Mouse (Mus musculus) C2C12 (cell line): ENCODE data around the gene Cnmd. TPM values are rescaled to one million over a fixed set of nuclear protein-coding genes. Genes with fewer than 3 reads are reported as not detected.

Experiments
- H3K27me3 ChIP-seq: one replicate; pipeline ENCODE4 v1.6.1; 2011; ENCODE audit not compliant: control insufficient read depth, insufficient read depth, insufficient read length
- H3K36me3 ChIP-seq: one replicate; pipeline ENCODE4 v1.6.1; 2011; ENCODE audit not compliant: control insufficient read depth, insufficient read depth
- H3K4me3 ChIP-seq: one replicate; pipeline ENCODE4 v1.5.1; 2011; ENCODE audit warnings: mild to moderate bottlenecking, control low read depth; ENCODE audit not compliant: poor library complexity, insufficient read depth, severe bottlenecking
- H3K79me2 ChIP-seq: one replicate; pipeline ENCODE4 v1.6.1; 2011; ENCODE audit not compliant: control insufficient read depth, insufficient read depth
- H3K79me3 ChIP-seq: one replicate; pipeline ENCODE4 v1.6.1; 2011; ENCODE audit warnings: low read depth, control low read depth
- H3ac ChIP-seq: one replicate; pipeline ENCODE3; 2011; ENCODE audit warnings: low read depth; ENCODE audit not compliant: control insufficient read depth, insufficient read length
- CEBPB ChIP-seq: IDR thresholded peaks from one replicate; pipeline ENCODE4 v1.6.1; 2011; ENCODE audit warnings: low read depth, mild to moderate bottlenecking, control low read depth, moderate library complexity
- CTCF ChIP-seq: IDR thresholded peaks from one replicate; pipeline ENCODE4 v1.5.1; 2011; ENCODE audit not compliant: control insufficient read depth, insufficient read depth, insufficient read length
- FOSL1 ChIP-seq: IDR thresholded peaks from one replicate; pipeline ENCODE4 v1.8.0; 2011; ENCODE audit warnings: mild to moderate bottlenecking, low read length; ENCODE audit not compliant: poor library complexity, insufficient read depth, severe bottlenecking
- MAX ChIP-seq: IDR thresholded peaks from one replicate; pipeline ENCODE4 v1.6.1; 2011; ENCODE audit warnings: mild to moderate bottlenecking, control low read depth
- MYOD1 ChIP-seq: IDR thresholded peaks from one replicate; pipeline ENCODE4 v1.6.1; 2011; ENCODE audit warnings: low read depth; ENCODE audit not compliant: control insufficient read depth, insufficient read length
- MYOG ChIP-seq: IDR thresholded peaks from one replicate; pipeline ENCODE4 v1.6.1; 2011; ENCODE audit not compliant: control insufficient read depth, insufficient read length; ENCODE audit errors: extremely low read depth
- USF1 ChIP-seq: IDR thresholded peaks from one replicate; pipeline ENCODE4 v1.6.1; 2011; ENCODE audit warnings: low read depth, mild to moderate bottlenecking, control low read depth, moderate library complexity
- long read RNA-seq, 2 experiments: library from polyadenylated mRNA; unstranded; transcript quantifications; one replicate each; pipeline ENCODE4 v2.0.0; 2019 to 2020
- polyA plus RNA-seq: library from polyadenylated mRNA; unstranded; fragments of >200 nt; fragmentation: generic; extraction: Trizol; gene quantifications from one replicate; pipeline ENCODE4 v1.2.1, GENCODE M21; 2012; ENCODE audit warnings: missing spikeins

Cnmd gene
- not detected for polyA plus RNA-seq
- long read RNA-seq, experiment 1: 0 reads
- long read RNA-seq, experiment 2: 0 reads

GRCm38 (mm10) chr14:79662001-79662400 is at the start of gene Cnmd:
Gene Cnmd, minus strand, starts transcription at chr14:79662170.
- Histone ChIP-seq H3K4me3 (no peak within 1 kb of the TSS), H3ac (no peak within 1 kb of the TSS), H3K36me3 (no peaks in the 10 kb centered on the region), H3K79me3 (no peaks in the 10 kb centered on the region), H3K79me2 (no peaks in the 10 kb centered on the region), H3K27me3 (peaks cover 18% of the 10 kb centered on the region)
- TF ChIP-seq MAX: no peak
- no peak for TF ChIP-seq MYOD1
- no peak for TF ChIP-seq USF1
- no peak for TF ChIP-seq CEBPB

- H3K79me3 ChIP-seq: no peaks in the 10 kb centered on the region
- no peaks in the 10 kb centered on the region for H3K79me2 ChIP-seq
- H3K36me3 ChIP-seq: no peaks in the 10 kb centered on the region
- TF ChIP-seq MYOD1 (no peak), CEBPB (no peak), MAX (no peak), CTCF (no peak), USF1 (no peak), MYOG (no peak), FOSL1 (no peak)
- no peak overlapping the region for H3ac ChIP-seq
- H3K4me3 ChIP-seq: no peak overlapping the region
- no peaks in the 10 kb centered on the region for H3K27me3 ChIP-seq
Observed at GRCm38 (mm10) chr14:79711301-79711700, 49.3 kb upstream of the Cnmd start.

GRCm38 (mm10) chr14:79703523-79704172 is 41.7 kb upstream of the Cnmd start:
- H3K79me3 ChIP-seq: no peaks in the 10 kb centered on the region
- no peak overlapping the region for H3ac ChIP-seq
- no peak overlapping the region for H3K4me3 ChIP-seq
- peaks cover 23% of the 10 kb centered on the region for H3K27me3 ChIP-seq
- no peaks in the 10 kb centered on the region for H3K36me3 ChIP-seq
- TF ChIP-seq CTCF (no peak), FOSL1 (no peak), MYOG (no peak), MAX (no peak), MYOD1 (no peak), CEBPB (no peak), USF1 (no peak)
- no peaks in the 10 kb centered on the region for H3K79me2 ChIP-seq

GRCm38 (mm10) chr14:79701606-79702005 is 39.6 kb upstream of the Cnmd start:
- H3K4me3 ChIP-seq: no peak overlapping the region
- H3K79me3 ChIP-seq: no peaks in the 10 kb centered on the region
- TF ChIP-seq MYOD1: no peak
- no peak for TF ChIP-seq USF1
- no peak for TF ChIP-seq CEBPB
- TF ChIP-seq CTCF: no peak
- no peaks in the 10 kb centered on the region for H3K79me2 ChIP-seq
- H3K27me3 ChIP-seq: peaks cover 26% of the 10 kb centered on the region
- H3K36me3 ChIP-seq: no peaks in the 10 kb centered on the region
- H3ac ChIP-seq: no peak overlapping the region

- Histone ChIP-seq H3K4me3 (no peak overlapping the region), H3K79me2 (no peaks in the 10 kb centered on the region)
- TF ChIP-seq MYOD1 (no peak), CTCF (no peak), MAX (no peak), USF1 (no peak), CEBPB (no peak), MYOG (no peak), FOSL1 (no peak)
Observed at GRCm38 (mm10) chr14:79701054-79701453, 39.1 kb upstream of the Cnmd start.

GRCm38 (mm10) chr14:79699381-79699780 is 37.4 kb upstream of the Cnmd start:
- H3K36me3 ChIP-seq: no peaks in the 10 kb centered on the region
- TF ChIP-seq MYOD1: no peak
- no peak for TF ChIP-seq FOSL1
- no peak for TF ChIP-seq MYOG
- TF ChIP-seq USF1: no peak
- TF ChIP-seq CTCF: no peak
- no peak for TF ChIP-seq MAX
- no peak for TF ChIP-seq CEBPB
- no peaks in the 10 kb centered on the region for H3K79me2 ChIP-seq
- H3K79me3 ChIP-seq: no peaks in the 10 kb centered on the region
- no peak overlapping the region for H3K4me3 ChIP-seq
- H3ac ChIP-seq: no peak overlapping the region
- peaks cover 26% of the 10 kb centered on the region for H3K27me3 ChIP-seq

More at GRCm38 (mm10) chr14:79701054-79701453, 39.1 kb upstream of the Cnmd start:
- Histone ChIP-seq H3K79me3 (no peaks in the 10 kb centered on the region), H3ac (no peak overlapping the region), H3K36me3 (no peaks in the 10 kb centered on the region), H3K27me3 (peaks cover 26% of the 10 kb centered on the region)
